Mouse (Mus musculus) liver, embryonic 13.5 days (tissue): ENCODE results near the gene Mlh3. TPM values are rescaled to one million over a fixed set of nuclear protein-coding genes. Genes with fewer than 3 reads are reported as not detected.
"Not testable (repeated sequence)": the region's sequence is repeated elsewhere in the genome, so short reads cannot be mapped to it uniquely, and the experiment has no call there.

Experiments
- ATAC-seq: fragments of 200-750 bp; cut with Nextera tagmentation; 2 replicates; pipeline ENCODE4 v1.8.0; 2017; ENCODE audit warnings: low read depth, mild to moderate bottlenecking, moderate number of reproducible peaks, moderate library complexity
- DNase-seq: peaks from one replicate; pipeline ENCODE4 v3.0.0; 2022
- H3K27ac ChIP-seq: fragments of 300-500 bp; sonication (generic); 2 replicates; pipeline ENCODE4 v1.5.1; 2015; ENCODE audit warnings: moderate library complexity, mild to moderate bottlenecking, inconsistent platforms
- H3K27me3 ChIP-seq: fragments of 300-500 bp; sonication (generic); 2 replicates; pipeline ENCODE4 v1.6.1; 2015; ENCODE audit warnings: mild to moderate bottlenecking, inconsistent platforms
- H3K36me3 ChIP-seq: fragments of 300-500 bp; sonication (generic); 2 replicates; pipeline ENCODE4 v1.6.1; 2015; ENCODE audit warnings: mild to moderate bottlenecking, inconsistent platforms
- H3K4me1 ChIP-seq: fragments of 300-500 bp; sonication (generic); replicated peaks from 2 replicates; pipeline ENCODE4 v1.6.1; 2015; ENCODE audit warnings: inconsistent platforms
- H3K4me2 ChIP-seq: fragments of 300-500 bp; sonication (generic); 2 replicates; pipeline ENCODE4 v1.6.1; 2015; ENCODE audit warnings: inconsistent platforms, mild to moderate bottlenecking, moderate library complexity
- H3K4me3 ChIP-seq: fragments of 300-500 bp; sonication (generic); replicated peaks from 2 replicates; pipeline ENCODE4 v1.5.1; 2015; ENCODE audit warnings: mild to moderate bottlenecking, inconsistent platforms
- H3K9ac ChIP-seq: fragments of 300-500 bp; sonication (generic); 2 replicates; pipeline ENCODE4 v1.6.1; 2015; ENCODE audit warnings: mild to moderate bottlenecking, inconsistent platforms
- H3K9me3 ChIP-seq: fragments of 300-500 bp; sonication (generic); replicated peaks from 2 replicates; pipeline ENCODE4 v1.6.1; 2016; ENCODE audit warnings: inconsistent platforms
- WGBS: fragments of 180-500 bp; shearing (Covaris S2); methylation state at CpG from one replicate; pipeline ENCODE4 v1.1.7; 2015; ENCODE audit not compliant: insufficient replicate concordance; 5-methylcytosine and 5-hydroxymethylcytosine counted together
- polyA plus RNA-seq: library from polyadenylated mRNA; unstranded; fragments of >200 nt; fragmentation: Nextera tagmentation; extraction: Ambion mirVana; gene quantifications from 2 replicates; pipeline ENCODE4 v1.2.1, GENCODE M21; 2015

The Mlh3 gene
- polyA plus RNA-seq, 1 experiment from 2014 or later: 2.8 TPM

DNA sequence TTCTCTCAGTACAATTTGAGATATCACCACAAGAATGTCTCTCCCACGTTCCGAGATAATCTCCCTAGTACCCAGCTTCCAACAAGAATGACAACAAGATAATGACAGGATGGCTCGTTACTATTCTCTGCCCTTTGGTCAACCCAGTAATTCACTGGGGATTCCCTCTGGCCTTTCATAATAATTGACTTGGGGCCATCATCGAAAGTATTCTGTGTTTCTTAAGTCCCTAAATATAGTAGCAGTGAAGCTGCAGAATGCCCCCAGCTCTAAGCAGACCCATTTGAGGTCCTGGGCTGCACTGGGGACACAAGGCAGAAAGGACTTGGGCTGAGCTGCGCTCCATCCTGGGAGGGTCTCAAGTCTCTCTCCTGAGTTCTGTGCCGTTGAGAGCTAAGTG, 21.9 kb upstream of the Mlh3 start:
- no peak for DNase-seq
- 65% methylated on average over 6 of the region's 6 CpGs for WGBS
- no peak for ATAC-seq
- H3K27me3 ChIP-seq: peaks cover 32% of the 10 kb centered on the region
- H3K9me3 ChIP-seq: peaks cover 6% of the 10 kb centered on the region; the same call in 1 of the 2 replicates
- H3K4me3 ChIP-seq: no peak overlapping the region
- H3K36me3 ChIP-seq: no peaks in the 10 kb centered on the region
- H3K4me1 ChIP-seq: peaks cover 16% of the 10 kb centered on the region
- no peak overlapping the region for H3K4me2 ChIP-seq
- no peak overlapping the region for H3K9ac ChIP-seq
- no peak overlapping the region for H3K27ac ChIP-seq

DNA sequence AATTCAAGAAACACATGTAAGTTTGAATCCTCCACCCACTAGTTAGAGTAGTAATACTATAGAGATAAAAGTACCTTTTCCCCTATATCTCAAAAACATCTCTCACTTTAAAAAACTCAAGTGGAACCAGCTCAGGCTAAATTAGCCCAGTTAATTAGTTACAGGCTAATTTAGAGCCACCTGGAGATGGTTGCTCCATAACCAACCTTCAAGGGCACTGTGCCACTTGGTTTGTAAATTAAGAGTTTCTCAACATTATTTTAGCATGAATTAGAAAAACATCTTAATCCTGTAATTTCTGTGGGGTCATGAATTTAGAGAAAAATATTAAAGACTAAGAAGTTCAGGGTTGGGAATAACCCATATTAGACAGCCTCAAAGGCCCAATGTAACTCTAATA, 21.1 kb upstream of the Mlh3 start:
- H3K27me3 ChIP-seq: peaks cover 33% of the 10 kb centered on the region
- no peak overlapping the region for H3K4me3 ChIP-seq
- H3K9ac ChIP-seq: no peak overlapping the region
- no peak for DNase-seq
- no peak for ATAC-seq
- H3K9me3 ChIP-seq: peaks cover 6% of the 10 kb centered on the region; the same call in 1 of the 2 replicates
- H3K4me1 ChIP-seq: peaks cover 16% of the 10 kb centered on the region
- H3K27ac ChIP-seq: no peak overlapping the region
- no peaks in the 10 kb centered on the region for H3K36me3 ChIP-seq
- H3K4me2 ChIP-seq: no peak overlapping the region

DNA sequence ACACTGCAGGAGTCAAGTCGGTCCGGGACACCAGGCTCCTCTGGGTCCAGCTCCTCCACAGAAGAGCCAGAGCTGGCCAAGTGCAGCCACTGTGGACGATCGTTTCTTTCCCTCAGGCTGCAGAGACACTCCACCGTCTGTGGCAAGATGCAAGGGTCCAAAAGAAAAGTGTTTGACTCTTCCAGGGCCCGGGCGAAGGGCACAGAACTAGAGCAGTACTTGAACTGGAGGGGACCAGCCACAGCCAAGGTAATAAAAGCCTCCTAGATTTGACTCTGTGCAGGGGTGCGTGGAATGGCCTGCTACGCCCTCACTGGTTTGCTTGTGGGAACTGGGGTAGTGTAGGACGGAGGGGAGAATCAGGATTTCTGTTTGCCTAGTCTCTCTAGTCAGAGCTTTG, 20.2 kb upstream of the Mlh3 start:
- no peak for ATAC-seq
- Histone ChIP-seq H3K4me3 (no peak overlapping the region), H3K9me3 (peaks cover 6% of the 10 kb centered on the region; the same call in 1 of the 2 replicates), H3K4me2 (no peak overlapping the region), H3K4me1 (peaks cover 16% of the 10 kb centered on the region), H3K9ac (no peak overlapping the region), H3K27ac (no peak overlapping the region), H3K36me3 (no peaks in the 10 kb centered on the region), H3K27me3 (peaks cover 33% of the 10 kb centered on the region)
- 73% methylated on average over 10 of the region's 10 CpGs for WGBS
- DNase-seq: no peak

DNA sequence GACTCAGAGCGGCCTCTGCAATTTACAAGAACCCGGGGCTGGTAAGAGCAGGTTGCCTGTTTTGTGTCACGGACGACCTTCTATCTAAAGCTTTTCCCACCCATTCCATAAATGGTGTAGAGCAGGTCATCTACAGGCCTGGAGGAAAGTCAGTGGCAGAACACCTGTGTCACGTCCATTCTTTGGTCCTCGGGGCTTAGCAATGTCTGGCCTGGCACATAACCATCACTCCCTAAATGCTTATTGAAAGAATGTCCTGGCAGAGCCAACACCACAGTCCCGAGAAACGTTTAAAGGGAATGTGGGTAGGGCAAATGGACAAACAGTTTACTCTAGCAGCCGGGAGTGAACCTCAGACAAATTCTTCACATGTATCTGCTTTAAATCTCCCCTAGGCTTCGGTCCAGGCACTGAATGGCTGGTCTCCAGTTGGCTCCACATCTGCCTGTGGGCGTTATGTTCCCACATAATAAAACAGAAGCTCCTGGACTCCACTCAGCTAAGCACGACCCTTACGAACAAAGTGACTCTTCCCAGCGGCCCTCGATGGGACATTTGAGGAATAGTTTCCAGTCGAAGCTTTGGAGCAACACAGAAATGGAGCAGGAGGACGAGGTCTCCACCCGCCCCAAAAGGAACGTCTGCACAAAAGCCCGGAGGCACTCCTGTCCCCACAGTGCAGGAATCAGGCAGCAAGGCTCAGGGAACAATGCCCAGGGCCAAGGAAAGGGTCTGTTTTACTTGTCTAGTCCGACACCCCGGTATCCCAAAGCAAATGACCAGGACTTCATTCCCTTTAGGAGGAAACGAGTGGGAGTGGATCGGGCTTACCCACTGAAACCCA, 19.0 kb upstream of the Mlh3 start:
- peaks cover 6% of the 10 kb centered on the region; the same call in 1 of the 2 replicates for H3K9me3 ChIP-seq
- H3K4me2 ChIP-seq: peak overlapping the region; percentile 69; the same call in 1 of the 2 replicates
- peaks cover 33% of the 10 kb centered on the region for H3K27me3 ChIP-seq
- no peak overlapping the region for H3K9ac ChIP-seq
- no peak for ATAC-seq
- H3K4me1 ChIP-seq: peaks cover 16% of the 10 kb centered on the region
- no peaks in the 10 kb centered on the region for H3K36me3 ChIP-seq
- no peak overlapping the region for H3K27ac ChIP-seq
- WGBS: 53% methylated on average over 24 of the region's 24 CpGs
- no peak for DNase-seq
- no peak overlapping the region for H3K4me3 ChIP-seq

DNA sequence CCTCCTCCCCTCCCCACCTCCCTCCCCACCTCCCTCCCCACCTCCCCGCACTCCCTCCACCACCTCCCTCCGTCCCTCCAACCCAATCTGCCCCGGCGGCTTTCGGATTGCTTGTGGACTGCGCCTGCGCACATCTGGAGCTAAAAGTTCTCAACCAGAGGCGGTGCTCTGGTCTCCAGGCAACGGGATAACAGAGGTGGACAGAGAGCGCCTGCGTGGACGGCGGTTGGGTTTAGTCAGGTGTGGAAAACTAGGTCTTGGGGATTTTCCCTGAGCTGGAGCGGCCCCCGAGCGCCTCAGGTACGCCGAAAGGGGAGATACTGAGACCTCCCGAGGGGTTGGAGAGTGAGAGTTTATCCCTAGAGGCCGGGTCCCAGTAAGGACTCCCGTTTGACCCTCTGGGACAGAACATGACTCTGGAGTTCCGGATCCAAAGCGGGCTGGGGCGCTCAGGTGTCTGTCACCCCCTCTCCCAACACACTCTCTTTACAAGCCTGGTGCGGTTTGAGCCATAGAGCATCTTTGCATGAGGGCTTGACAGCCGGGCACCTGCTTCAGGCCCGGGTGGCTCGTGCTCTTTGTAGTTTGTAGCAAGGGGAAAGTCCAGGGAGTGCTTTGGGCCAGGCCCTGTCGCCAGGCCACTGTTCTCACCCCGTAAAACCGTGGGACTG, 18.2 kb upstream of the Mlh3 start, which contains the start of gene Zc2hc1c:
Gene Zc2hc1c (plus strand): TSS at position 106 of the 671 bp plus-strand sequence.
- H3K27me3 ChIP-seq: peaks cover 33% of the 10 kb centered on the region
- DNase-seq (peak; percentile 62), ATAC-seq (peak; percentile 78)
- peak within 1 kb of the TSS; percentile 58 for H3K4me3 ChIP-seq
- WGBS: 5% methylated on average over 31 of the region's 31 CpGs
- peak within 1 kb of the TSS; percentile 55 for H3K9ac ChIP-seq
- H3K4me2 ChIP-seq: peak within 1 kb of the TSS; percentile 69
- peaks cover 16% of the 10 kb centered on the region for H3K4me1 ChIP-seq
- H3K27ac ChIP-seq: 0 out of 2 replicates have a peak within 1 kb of the TSS, but pooled peaks have one; percentile 18
- H3K9me3 ChIP-seq: no peaks in the 10 kb centered on the region
- no peaks in the 10 kb centered on the region for H3K36me3 ChIP-seq

DNA sequence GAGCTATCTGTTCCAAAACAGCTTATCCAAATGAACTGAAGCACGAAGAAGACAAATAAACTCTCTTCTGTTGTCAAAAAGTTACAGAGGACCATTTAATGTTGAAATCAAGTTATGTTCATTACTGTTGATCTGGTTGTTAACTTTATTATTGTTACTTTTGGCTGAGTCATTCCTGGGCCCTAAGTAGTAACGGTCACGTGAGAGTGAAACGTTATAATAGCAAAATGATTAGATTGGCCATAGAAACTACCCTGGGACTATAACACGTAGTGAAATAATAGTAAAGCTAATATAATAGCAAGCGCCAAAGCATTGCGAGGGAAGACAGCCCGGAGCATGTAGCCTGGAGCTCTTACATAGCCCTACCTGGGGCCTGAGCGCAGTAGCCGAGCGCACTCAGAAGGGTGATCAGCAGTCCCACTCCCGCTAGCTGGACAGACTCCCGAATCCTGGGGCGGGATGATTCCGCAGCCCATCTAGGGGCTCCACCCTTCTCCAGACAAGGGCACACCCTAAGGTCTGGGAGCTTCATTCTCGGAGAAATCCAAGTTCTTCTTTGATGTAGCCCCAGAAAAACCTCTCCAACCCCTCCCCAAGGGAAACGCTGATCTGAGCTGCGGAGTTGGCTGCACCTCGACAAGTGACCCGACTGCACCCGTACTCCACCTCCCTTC, 17.5 kb upstream of the Mlh3 start, which contains the start of gene Acyp1:
Gene Acyp1 (minus strand): TSS at position 630 of the 677 bp plus-strand sequence.
- WGBS: 14% methylated on average over 21 of the region's 21 CpGs
- H3K4me3 ChIP-seq: peak within 1 kb of the TSS; percentile 58
- peaks cover 33% of the 10 kb centered on the region for H3K27me3 ChIP-seq
- H3K9ac ChIP-seq: peak within 1 kb of the TSS; percentile 55
- H3K27ac ChIP-seq: 0 out of 2 replicates have a peak within 1 kb of the TSS, but pooled peaks have one; percentile 18
- peaks cover 16% of the 10 kb centered on the region for H3K4me1 ChIP-seq
- no peaks in the 10 kb centered on the region for H3K9me3 ChIP-seq
- ATAC-seq: peak; percentile 58
- H3K4me2 ChIP-seq: peak within 1 kb of the TSS; percentile 69
- H3K36me3 ChIP-seq: no peaks in the 10 kb centered on the region
- DNase-seq: peak; percentile 20

DNA sequence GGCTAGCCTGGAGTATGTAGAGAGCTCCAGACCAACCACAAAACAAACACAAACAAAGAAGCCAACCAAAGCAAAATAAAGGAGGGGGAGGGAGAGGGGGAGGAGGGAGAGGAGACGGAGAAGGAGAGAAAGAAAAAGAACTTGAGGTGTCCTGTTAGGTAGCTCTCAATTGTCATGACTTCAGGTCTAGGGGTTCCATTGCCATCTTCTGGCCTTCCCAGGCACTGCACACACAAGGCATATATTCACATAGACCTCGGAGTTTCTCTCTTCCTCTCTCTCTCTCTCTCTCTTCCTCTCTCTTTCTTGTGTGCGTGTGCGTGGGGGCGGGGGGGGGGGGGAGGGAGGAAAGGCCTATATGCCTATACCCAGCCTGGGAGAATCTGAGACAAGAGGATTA, 16.5 kb upstream of the Mlh3 start:
- no peak for DNase-seq
- Histone ChIP-seq H3K9ac (no peak overlapping the region), H3K4me2 (no peak overlapping the region), H3K9me3 (no peaks in the 10 kb centered on the region), H3K4me3 (no peak overlapping the region), H3K4me1 (peaks cover 16% of the 10 kb centered on the region), H3K27ac (no peak overlapping the region), H3K27me3 (peaks cover 33% of the 10 kb centered on the region), H3K36me3 (no peaks in the 10 kb centered on the region)
- WGBS: 44% methylated on average over 2 of the region's 5 CpGs
- ATAC-seq: no peak

DNA sequence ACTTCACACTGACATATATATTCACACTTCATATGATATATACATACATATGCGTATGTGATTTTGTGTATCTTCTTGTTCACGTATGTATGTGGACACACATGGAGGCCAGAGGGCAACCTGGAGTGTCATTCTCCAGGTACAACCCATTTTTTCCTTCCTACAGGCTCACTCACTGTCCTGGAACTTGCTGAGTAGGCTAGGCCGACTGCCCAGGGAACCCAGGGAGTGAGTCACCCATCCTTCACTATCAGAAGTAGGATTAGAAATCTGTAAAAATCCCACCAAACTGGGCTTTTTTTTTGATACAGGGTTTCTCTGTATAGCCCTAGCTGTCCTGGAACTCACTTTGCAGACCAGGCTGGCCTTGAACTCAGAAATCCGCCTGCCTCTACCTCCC, 14.6 kb upstream of the Mlh3 start:
- WGBS: 82% methylated on average over 4 of the region's 4 CpGs
- H3K27me3 ChIP-seq: peaks cover 23% of the 10 kb centered on the region
- no peak overlapping the region for H3K4me2 ChIP-seq
- H3K4me3 ChIP-seq: no peak overlapping the region
- peaks cover 29% of the 10 kb centered on the region for H3K4me1 ChIP-seq
- H3K9me3 ChIP-seq: no peaks in the 10 kb centered on the region
- ATAC-seq: no peak
- DNase-seq: no peak
- no peaks in the 10 kb centered on the region for H3K36me3 ChIP-seq
- H3K27ac ChIP-seq: no peak overlapping the region
- no peak overlapping the region for H3K9ac ChIP-seq

DNA sequence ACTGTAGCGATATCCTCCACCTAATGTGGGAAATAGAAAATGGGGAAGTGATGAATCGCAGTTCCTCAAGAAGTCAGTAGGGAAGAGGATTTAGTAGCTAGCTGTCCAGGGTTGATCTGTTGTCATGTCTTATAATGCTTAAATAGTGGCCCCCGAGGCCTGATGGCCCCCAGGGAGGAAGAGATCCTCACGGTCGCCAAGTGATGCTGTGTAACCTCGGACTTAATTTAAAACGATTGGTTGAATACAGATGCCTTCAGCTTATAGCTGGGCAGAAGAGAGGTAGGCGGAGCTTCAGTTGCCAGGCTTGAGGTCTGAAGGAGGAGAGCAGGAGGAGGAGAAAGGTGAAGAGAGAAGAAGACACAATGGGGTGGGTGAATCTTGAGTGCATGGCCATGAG, 13.9 kb upstream of the Mlh3 start:
- DNase-seq: no peak
- no peak for ATAC-seq
- 39% methylated on average over 8 of the region's 8 CpGs for WGBS
- Histone ChIP-seq H3K4me3 (no peak overlapping the region), H3K27ac (no peak overlapping the region), H3K4me1 (peaks cover 33% of the 10 kb centered on the region), H3K9me3 (no peaks in the 10 kb centered on the region), H3K36me3 (no peaks in the 10 kb centered on the region), H3K4me2 (no peak overlapping the region), H3K9ac (no peak overlapping the region), H3K27me3 (peaks cover 16% of the 10 kb centered on the region)

DNA sequence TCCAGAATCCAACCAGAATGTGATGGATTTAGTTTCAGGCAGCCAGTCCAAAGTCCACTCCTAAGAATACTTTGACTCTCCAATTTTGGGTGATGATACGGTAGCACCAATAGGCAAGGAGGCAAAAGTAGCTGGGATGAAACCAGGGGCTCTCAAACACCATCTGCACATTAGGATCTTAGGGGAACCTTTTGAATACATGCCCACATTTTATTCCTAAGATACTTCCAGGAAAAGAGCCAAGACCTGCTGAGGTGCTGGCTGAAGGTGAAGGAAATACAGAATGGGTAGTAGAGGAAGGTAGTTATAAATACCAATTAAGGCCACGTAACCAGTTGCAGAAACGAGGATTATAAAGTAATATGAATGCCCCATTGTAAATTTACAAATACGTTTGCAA, 11.4 kb upstream of the Mlh3 start:
- 71% methylated on average over 2 of the region's 4 CpGs for WGBS
- ATAC-seq, H3K4me2 ChIP-seq: not testable (repeated sequence)

More for the DNA sequence above, 11.4 kb upstream of the Mlh3 start:
- H3K4me1 ChIP-seq: peaks cover 32% of the 10 kb centered on the region
- H3K9me3 ChIP-seq, H3K9ac ChIP-seq, H3K27me3 ChIP-seq, H3K4me3 ChIP-seq, H3K36me3 ChIP-seq, DNase-seq: not testable (repeated sequence)
- H3K27ac ChIP-seq: peak overlapping the region; percentile 1; the same call in 1 of the 2 replicates
